Mouse (Mus musculus): ENCODE measurements around the gene E330034G19Rik.

DNA sequence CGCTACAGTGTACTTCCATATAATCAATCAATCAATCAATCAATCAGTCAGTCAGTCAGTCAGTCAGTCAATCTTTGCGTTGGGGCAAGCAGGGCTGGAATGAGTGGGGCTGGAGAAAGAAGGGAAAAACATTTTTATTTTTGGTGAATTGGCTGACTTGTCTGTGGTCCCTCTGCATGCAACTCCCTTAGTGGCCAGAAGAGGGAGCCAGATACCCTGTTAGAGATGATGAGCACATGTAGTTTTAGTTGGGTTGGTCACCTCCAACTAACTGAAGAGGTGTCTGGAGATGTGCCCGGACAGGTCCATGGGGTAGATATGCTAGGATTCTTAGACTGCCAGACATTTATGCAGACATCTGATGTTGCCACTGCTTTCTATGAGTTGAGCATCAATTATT lies 18.1 kb downstream of the E330034G19Rik start:
- no peak for TF ChIP-seq USF1 (IDR thresholded peaks at IDR 0.05; ENCODE audit: low read depth)
- TF ChIP-seq E2F4 (IDR thresholded peaks at IDR 0.05; ENCODE audit: insufficient read depth), result no peak
- TF ChIP-seq MYOD1 (IDR thresholded peaks at IDR 0.05; ENCODE audit: control insufficient read depth in 1 of 3, insufficient read length in 2 of 3, low read depth in 2 of 3), result no peak

All from myocyte (in vitro differentiated cells).